Mouse (Mus musculus) erythroblast, adult 5-6 weeks (primary cell): ENCODE measurements around the gene Ccdc33. TPM values are rescaled to one million over a fixed set of nuclear protein-coding genes. Genes with fewer than 3 reads are reported as not detected.

Experiments
- ATAC-seq: replicated peaks from 2 replicates; pipeline ENCODE4 v1.8.0; 2016; ENCODE audit warnings: moderate number of reproducible peaks, mild to moderate bottlenecking, moderate TSS enrichment, inconsistent platforms; ENCODE audit not compliant: poor library complexity, low FRiP score, severe bottlenecking
- total RNA-seq, 2 experiments: library from RNA; stranded (forward) in 1 of 2; stranded (reverse) in 1 of 2; fragments of 150-400 nt in 1 of 2; fragments of 200-764, 138-1000 nt in 1 of 2; gene quantifications; 2 replicates each; pipeline versions ENCODE4 v1.2.3 to v1.2.4; 2015 to 2017; ENCODE audit warnings: low replicate concordance in 2 of 2

The Ccdc33 gene
- total RNA-seq, 2 experiments from 2014 or later = not detected

DNA sequence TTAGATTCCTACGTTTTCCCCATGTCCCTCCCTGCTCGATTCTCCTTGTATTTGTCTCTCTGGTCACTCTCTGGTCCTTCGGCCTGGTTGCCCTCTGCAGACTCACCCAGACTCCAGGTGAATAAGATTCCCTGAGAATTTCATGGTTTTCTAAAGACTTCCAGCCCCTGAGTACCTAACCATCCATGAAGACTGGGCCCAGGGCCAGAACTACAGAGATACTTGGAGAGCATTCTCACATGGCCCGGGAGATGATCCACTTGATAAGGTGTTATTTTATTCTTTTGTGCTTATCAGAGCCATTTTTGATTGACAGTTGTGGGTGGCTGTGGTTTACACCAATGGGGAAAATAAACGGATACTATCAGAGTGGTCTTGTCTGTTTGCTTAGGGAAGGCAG is 86.7 kb downstream of the Ccdc33 start:
- ATAC-seq = no peak

GRCm38 (mm10) chr9:58029635-58030034 is 89.0 kb downstream of the Ccdc33 start:
- no peak for ATAC-seq

DNA sequence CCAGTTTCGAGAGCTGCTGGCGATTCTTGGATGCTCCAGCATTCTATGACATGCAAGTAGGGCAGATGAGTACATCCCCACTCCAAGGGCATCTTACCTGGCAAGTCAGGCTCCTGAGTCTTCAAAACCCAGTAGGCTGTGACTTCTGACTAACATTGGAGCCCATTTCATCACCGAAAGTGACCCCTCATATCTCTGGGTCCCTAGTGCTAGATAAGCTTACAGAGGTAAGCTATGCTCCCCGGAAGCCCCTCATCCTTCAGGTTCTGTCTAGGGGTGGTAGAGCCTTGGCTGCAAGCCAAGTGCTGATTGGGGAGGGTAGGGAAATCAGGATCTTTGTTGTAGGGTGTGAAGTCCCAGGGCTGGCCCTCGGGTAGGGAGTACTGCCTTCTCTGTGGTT is 89.8 kb downstream of the Ccdc33 start:
- no peak for ATAC-seq

DNA sequence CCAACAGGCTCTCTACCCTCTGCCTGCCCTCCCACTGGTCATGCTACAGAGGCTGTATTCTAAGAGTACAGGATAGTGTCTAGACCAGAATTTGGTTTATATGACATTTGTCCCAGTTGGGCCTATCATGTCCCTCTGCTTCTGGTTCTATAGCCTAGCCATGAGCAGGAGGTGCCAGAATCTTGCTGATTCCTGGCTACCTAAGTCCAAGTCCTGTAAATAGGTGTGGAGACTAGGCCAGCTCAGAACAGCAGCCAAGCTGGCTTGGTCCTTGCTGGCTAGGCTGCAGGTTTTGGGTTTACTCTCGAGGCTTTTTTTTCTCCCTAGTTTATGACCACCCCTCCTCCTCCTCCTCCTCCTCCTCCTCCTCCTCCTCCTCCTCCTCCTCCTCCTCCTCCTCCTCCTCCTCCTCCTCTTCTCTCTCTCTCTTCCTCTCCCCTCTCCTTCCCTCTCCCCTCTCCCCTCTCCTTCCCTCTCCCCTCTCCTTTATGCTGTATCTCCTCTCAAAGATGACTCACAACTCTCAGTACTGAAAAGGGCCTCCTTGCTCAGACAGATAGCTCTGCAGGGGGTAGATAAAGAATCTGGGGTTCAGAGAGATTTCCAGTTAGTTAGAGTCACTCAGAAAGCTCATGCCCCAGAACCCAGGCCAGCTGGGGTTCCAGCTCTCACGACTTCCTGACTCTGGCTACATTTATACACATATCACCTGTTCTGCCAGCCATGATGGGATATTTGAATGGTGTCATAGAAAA is 91.0 kb downstream of the Ccdc33 start:
- ATAC-seq = no peak

DNA sequence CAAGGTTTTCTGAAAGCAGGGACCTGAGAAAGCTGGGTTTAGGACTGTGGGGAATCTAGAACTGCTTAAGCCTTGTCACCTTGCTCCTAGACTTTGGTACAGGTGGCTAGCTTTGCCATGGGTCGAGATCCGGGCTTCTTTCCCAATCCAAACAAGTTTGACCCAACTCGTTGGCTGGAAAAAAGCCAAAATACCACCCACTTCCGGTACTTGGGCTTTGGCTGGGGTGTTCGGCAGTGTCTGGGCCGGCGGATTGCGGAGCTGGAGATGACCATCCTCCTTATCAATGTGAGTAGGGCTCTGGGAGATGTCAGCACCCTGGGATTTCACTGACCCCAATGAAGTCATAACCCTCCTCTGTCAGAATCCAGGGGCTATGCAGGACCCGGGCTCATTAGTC is 92.6 kb downstream of the Ccdc33 start:
- ATAC-seq = no peak

GRCm38 (mm10) chr9:58018385-58018784 is 100.2 kb downstream of the Ccdc33 start:
- ATAC-seq = 0 out of 2 replicates have a peak, but pooled peaks have one; percentile 14

DNA sequence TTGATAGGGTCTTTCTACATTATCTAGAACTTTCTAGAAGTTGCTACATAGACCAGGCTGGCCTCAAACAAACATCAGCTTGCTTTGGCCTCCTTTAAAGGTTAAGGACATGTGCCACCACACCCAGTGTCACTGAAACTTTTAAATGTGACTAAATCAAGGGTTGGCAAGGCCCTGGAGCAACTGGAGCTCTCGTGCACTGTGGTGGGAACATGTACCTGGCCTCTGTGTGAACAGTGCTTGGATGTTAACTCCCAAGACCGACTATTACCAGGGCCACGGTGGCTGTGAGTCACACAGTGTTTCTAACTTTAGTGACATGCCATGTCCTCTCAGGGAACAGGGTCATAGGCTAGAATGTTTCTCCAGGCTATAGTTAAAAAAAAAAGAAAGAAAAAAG is 101.7 kb downstream of the Ccdc33 start:
- ATAC-seq = no peak

DNA sequence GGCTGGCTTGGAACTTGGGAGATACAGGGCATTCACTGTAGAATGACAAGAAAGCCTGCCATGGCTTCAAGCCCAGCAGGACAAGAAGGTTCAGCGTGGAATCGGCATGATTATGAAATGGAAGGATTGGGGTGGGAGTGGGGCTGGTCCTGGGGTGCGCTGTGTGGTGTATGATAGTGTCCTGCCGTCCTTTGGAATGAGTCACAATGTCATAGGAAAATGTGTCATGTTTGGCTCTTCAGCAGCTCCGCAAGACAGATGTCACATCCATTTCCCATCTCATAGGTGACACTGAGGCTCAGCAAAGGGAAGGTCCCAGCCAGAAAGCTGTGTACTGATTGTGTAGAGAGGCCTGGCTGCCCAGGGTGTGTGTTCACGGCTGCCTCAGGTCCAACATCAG is 102.8 kb downstream of the Ccdc33 start:
- ATAC-seq = no peak

GRCm38 (mm10) chr9:58014393-58015160 is 104.0 kb downstream of the Ccdc33 start:
- ATAC-seq = no peak

DNA sequence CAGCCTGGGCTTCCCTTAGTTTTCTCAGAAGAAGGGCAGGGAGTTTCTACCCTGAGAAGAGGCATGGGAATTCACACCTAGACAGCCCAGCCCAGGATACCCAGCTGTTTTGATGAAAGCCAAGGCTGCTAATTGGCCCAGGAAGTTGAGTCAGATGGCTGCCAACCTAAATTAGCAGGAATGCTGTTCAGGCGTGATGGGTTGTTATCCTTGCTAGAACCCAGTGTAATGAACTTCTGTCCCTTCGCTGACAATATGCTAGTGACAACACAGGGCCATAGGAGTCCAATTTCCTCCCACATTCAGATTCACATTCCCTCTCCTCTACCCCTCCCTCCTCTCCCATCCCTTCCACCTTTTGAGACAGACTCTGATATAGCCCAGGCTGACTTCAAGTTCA is 105.7 kb downstream of the Ccdc33 start:
- no peak for ATAC-seq

DNA sequence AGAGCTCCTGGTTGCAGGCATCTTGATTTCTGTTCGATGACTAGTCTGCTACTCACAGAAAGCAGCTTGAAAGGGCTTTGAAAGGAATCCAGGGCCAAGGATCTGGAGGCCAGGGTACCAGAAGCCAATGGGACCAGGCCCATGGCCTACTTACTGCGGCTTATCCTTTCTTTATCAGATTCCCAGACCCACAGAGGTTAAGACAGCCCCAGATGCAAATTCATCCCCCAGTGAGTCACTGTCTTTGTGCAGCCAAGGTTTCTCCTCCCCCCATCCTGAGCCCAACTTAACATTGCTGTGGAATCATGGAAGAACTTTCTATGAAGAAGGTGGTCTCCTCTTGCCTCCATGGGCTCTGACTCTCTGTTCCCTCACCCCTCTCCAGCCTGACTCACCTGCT is 106.1 kb downstream of the Ccdc33 start:
- ATAC-seq = no peak

DNA sequence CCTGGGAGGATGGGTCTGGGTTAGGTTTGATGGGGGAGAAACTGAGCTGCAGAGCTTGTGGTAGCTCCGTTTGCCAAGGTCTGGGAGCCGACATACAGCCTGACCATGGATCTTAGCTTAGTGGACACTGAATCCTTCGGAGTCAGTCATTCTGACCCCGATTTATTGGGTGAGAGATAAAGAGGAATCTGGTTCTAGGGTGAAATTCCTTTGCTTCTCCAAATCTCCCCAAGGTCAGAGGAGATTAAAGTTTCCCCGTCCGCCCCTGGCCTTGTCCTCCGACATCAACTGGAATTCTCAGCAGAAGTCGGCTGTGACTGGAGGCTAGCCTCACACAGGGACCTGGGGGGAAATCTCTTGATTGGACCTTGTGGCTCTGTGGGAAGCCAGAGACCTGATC is 107.1 kb downstream of the Ccdc33 start:
- ATAC-seq = no peak

- ATAC-seq = no peak
These were observed 107.6 kb downstream of the Ccdc33 start for GRCm38 (mm10) chr9:58011027-58011426.

DNA sequence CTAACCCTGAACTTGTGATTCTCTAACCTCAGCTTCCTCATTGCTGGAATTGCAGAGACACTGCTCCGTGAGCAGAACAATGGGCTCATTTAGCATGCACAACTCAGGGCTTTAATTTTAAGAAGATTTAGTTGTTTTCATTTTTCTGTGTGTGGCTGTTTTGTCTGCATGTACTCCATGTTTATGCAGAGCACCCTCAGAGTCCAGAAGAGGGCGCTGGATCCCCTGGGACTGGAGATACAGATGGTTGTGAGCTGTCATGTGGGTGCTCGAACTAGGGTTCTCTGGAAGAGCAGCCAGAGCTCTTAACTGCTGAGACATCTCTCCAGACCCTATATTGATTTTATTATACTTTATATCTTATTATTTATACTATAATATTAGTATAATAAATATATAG is 109.0 kb downstream of the Ccdc33 start:
- ATAC-seq = no peak

GRCm38 (mm10) chr9:58009015-58009362 is 109.6 kb downstream of the Ccdc33 start:
- ATAC-seq = no peak

DNA sequence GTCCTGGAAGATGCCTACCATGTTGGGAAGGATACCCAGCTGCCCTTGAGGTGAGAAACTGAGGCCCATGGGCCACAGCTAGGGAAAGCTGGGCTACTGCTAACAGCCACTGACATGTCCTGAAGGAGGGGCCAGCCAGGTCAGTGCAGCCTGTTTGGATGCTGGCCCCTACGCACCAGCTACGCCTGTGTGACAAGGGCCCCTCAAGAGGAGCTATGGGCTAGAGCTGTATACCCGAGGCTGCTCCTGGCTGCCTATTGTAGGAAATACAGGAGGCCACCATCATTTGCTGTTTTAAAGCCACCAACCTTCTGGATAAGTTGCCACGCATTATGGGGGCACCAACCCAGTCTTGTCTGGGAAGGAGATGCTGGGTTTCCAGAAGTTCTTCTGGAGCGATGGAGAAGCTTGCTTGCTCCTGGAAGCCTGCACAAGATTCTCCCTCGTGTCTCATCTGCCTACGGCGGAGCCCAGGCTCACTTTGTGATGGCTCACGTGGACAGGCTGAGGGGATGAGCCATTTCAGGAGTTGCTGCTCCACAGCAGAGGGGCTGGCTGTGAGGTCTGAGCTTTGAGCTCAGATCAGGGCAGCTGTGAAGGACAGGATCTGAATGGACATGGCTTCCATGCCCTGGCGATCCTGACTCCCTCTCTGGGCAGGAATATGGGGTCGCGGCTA is 110.1 kb downstream of the Ccdc33 start:
- no peak for ATAC-seq

- no peak for ATAC-seq
These were observed 112.7 kb downstream of the Ccdc33 start, which contains the start of gene Cyp11a1 for GRCm38 (mm10) chr9:58005753-58006461. Gene Cyp11a1 (plus strand): TSS chr9:58006411.

- ATAC-seq = no peak
These were observed 115.4 kb downstream of the Ccdc33 start for GRCm38 (mm10) chr9:58003272-58003671.

DNA sequence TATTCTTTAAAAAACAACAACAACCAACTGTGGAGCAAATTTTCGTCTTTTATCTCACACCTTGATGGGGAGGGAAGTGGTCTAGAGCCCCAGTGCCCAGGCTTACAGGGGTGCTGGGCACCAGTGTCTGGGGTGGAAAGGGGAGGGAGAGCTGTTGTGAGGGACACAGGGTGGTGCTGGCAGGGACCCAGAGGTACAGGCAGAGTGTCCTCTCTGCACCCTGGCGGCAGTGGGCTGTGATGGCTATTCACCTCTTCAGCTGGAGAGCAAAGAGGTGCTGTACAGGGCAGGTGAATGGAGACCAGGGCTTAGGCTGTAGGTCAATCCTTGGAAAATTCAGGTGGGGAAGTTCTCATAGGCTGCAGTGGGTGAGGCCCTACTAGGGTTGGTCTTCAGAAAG is 118.9 kb downstream of the Ccdc33 start:
- ATAC-seq = no peak

GRCm38 (mm10) chr9:57998685-57999084 is 119.9 kb downstream of the Ccdc33 start:
- ATAC-seq = no peak
